In genomic region chr10:21881837-21882183, GRCm38 (mm10) we compare ENCODE assay signal across 8 mouse cellular contexts. TPM values are rescaled to one million over a fixed set of nuclear protein-coding genes. Genes with fewer than 3 reads are reported as not detected.
DNase-seq lines count a peak whose midpoint lies in the region; ATAC-seq and TF ChIP-seq lines count a peak whose summit lies in the region.

No protein-coding gene starts in this region.

- H3K9ac ChIP-seq in liver, embryonic 12.5 days: no peak overlapping the region
- H3K9ac ChIP-seq in stomach, postnatal 0 days (ENCODE audit: low read length): peak overlapping the region; percentile 35; the same call in 1 of the 2 replicates

- no peak for TF ChIP-seq EP300 in stomach, postnatal 0 days (optimal IDR thresholded peaks at IDR 0.05)

- H3K27me3 ChIP-seq in cerebellum, adult 2 months (ENCODE audit: control insufficient read depth, insufficient read depth, low read length): no peaks in the 10 kb centered on the region
- H3K27me3 ChIP-seq in liver, embryonic 12.5 days (replicated peaks): peaks cover 42% of the 10 kb centered on the region
- H3K27me3 ChIP-seq in stomach, postnatal 0 days (ENCODE audit: control insufficient read depth, insufficient read depth, low read length): no peaks in the 10 kb centered on the region

- no peaks in the 10 kb centered on the region for H3K9me3 ChIP-seq in liver, embryonic 12.5 days (replicated peaks)
- H3K9me3 ChIP-seq in stomach, postnatal 0 days (ENCODE audit: control insufficient read depth, low read length): no peaks in the 10 kb centered on the region

- peak overlapping the region; percentile 90 for H3K4me3 ChIP-seq in cerebellum, adult 2 months (replicated peaks; ENCODE audit: insufficient read depth, low read depth, low read length)
- H3K4me3 ChIP-seq in liver, embryonic 12.5 days: peak overlapping the region; percentile 32
- H3K4me3 ChIP-seq in stomach, postnatal 0 days (ENCODE audit: low read depth, low read length): peak overlapping the region; percentile 37

- peak overlapping the region; percentile 58 for H3K4me2 ChIP-seq in liver, embryonic 12.5 days
- H3K4me2 ChIP-seq in stomach, postnatal 0 days (replicated peaks; ENCODE audit: low read depth): peak overlapping the region; percentile 55

- no peaks in the 10 kb centered on the region for H3K36me3 ChIP-seq in liver, embryonic 12.5 days
- H3K36me3 ChIP-seq in stomach, postnatal 0 days (ENCODE audit: control insufficient read depth, insufficient read depth, low read length): no peaks in the 10 kb centered on the region

- H3K4me1 ChIP-seq in cerebellum, adult 2 months (ENCODE audit: control insufficient read depth, insufficient read depth, low read length): peaks cover 5% of the 10 kb centered on the region; the same call in 1 of the 2 replicates
- peaks cover 7% of the 10 kb centered on the region; the same call in 1 of the 2 replicates for H3K4me1 ChIP-seq in liver, embryonic 12.5 days
- no peaks in the 10 kb centered on the region for H3K4me1 ChIP-seq in stomach, postnatal 0 days (replicated peaks; ENCODE audit: control insufficient read depth, insufficient read depth)

- WGBS in cerebellum, adult 2 months: 21% methylated on average over 4 of the region's 4 CpGs
- WGBS in liver, embryonic 12.5 days (ENCODE audit: insufficient replicate concordance): 27% methylated on average over 4 of the region's 4 CpGs
- WGBS in stomach, postnatal 0 days: 46% methylated on average over 4 of the region's 4 CpGs

- no peak for TF ChIP-seq POLR2A in cerebellum, adult 2 months (IDR thresholded peaks at IDR 0.05; ENCODE audit: borderline replicate concordance, insufficient read depth, low read length)

- H3K27ac ChIP-seq in cerebellum, adult 2 months (ENCODE audit: insufficient read depth, low read length): peak overlapping the region; percentile 99
- H3K27ac ChIP-seq in liver, embryonic 12.5 days: no peak overlapping the region
- no peak overlapping the region for H3K27ac ChIP-seq in stomach, postnatal 0 days (replicated peaks)

- no peak for ATAC-seq in liver, embryonic 12.5 days
- ATAC-seq in stomach, postnatal 0 days (ENCODE audit: low FRiP score, low TSS enrichment): no peak

- no peak for TF ChIP-seq CTCF in cerebellum, adult 2 months (IDR thresholded peaks at IDR 0.05; ENCODE audit: borderline replicate concordance, insufficient read depth, low read depth, low read length)
- no peak for TF ChIP-seq CTCF in stomach, postnatal 0 days (IDR thresholded peaks at IDR 0.05; ENCODE audit: low read depth)

- no peak for DNase-seq in cerebellum, adult 2 months
- DNase-seq in cerebellum, adult 9-11 months: no peak
- peak; percentile 38 for DNase-seq in retina, embryonic 14.5 days (ENCODE audit: low spot score)
- no peak for DNase-seq in retina, postnatal 1 day
- DNase-seq in stomach, postnatal 0 days (ENCODE audit: low spot score): no peak
- no peak for DNase-seq in adrenal gland, postnatal 10 days
- no peak for DNase-seq in layer of hippocampus, postnatal 10 days (ENCODE audit: low spot score in 2 of 2)

RNA-seq across cellular contexts. Expression of gene Sgk1, which starts 0.2 kb away (rescaled TPM):
- 40.4 and 56.6 TPM in 2 replicates for polyA plus RNA-seq in cerebellum, adult 2 months (2012; rRNA removed)
- 11.6 and 12.2 TPM in 2 replicates for polyA plus RNA-seq in liver, embryonic 12.5 days (2016; fragmentation: Nextera tagmentation; extraction: Ambion mirVana)
- 60.0 and 73.1 TPM in 2 replicates for polyA plus RNA-seq in stomach, postnatal 0 days (2015; fragmentation: Nextera tagmentation; extraction: Ambion mirVana)
- 100 to 1,000 TPM in 1 of 2 experiments, 10 to 100 TPM in 1; 95.0 to 204 TPM for total RNA-seq in adrenal gland, postnatal 10 days (2021)
- 10 to 100 TPM; 64.4 to 65.5 TPM for total RNA-seq in layer of hippocampus, postnatal 10 days (2021)

Comparison
In these comparisons a context has a peak if more than half of its experiments do, and no peak if none do; other contexts are left out.
1. H3K4me3 ChIP-seq: peak in every context shown above with its lines; median percentile 90 in cerebellum, adult 2 months; 37 in stomach, postnatal 0 days; 32 in liver, embryonic 12.5 days.